Mouse (Mus musculus) heart, embryonic 15.5 days (tissue): Measurements from ENCODE around the gene Tmem8. TPM values are rescaled to one million over a fixed set of nuclear protein-coding genes. Genes with fewer than 3 reads are reported as not detected.
"Not testable (repeated sequence)": the region's sequence is repeated elsewhere in the genome, so short reads cannot be mapped to it uniquely, and the experiment has no call there.

Experiments used
- ATAC-seq: fragments of 200-750 bp; cut with Nextera tagmentation; replicated peaks from 2 replicates; pipeline ENCODE4 v1.8.0; 2017; ENCODE audit warnings: low read depth, moderate TSS enrichment; ENCODE audit not compliant: insufficient number of reproducible peaks, insufficient read depth, low FRiP score
- H3K27ac ChIP-seq: fragments of 300-500 bp; sonication (generic); 2 replicates; pipeline ENCODE4 v1.5.1; 2015; ENCODE audit warnings: mild to moderate bottlenecking, inconsistent platforms
- H3K27me3 ChIP-seq: fragments of 300-500 bp; sonication (generic); 2 replicates; pipeline ENCODE4 v1.6.1; 2015; ENCODE audit warnings: inconsistent platforms
- H3K36me3 ChIP-seq: fragments of 300-500 bp; sonication (generic); 2 replicates; pipeline ENCODE4 v1.6.1; 2015; ENCODE audit warnings: mild to moderate bottlenecking, inconsistent platforms
- H3K4me1 ChIP-seq: fragments of 300-500 bp; sonication (generic); replicated peaks from 2 replicates; pipeline ENCODE4 v1.6.1; 2015; ENCODE audit warnings: inconsistent platforms
- H3K4me2 ChIP-seq: fragments of 300-500 bp; sonication (generic); 2 replicates; pipeline ENCODE4 v1.6.1; 2015; ENCODE audit warnings: inconsistent platforms, mild to moderate bottlenecking, moderate library complexity
- H3K4me3 ChIP-seq: fragments of 300-500 bp; sonication (generic); 2 replicates; pipeline ENCODE4 v1.5.1; 2015; ENCODE audit warnings: mild to moderate bottlenecking, inconsistent platforms
- H3K9ac ChIP-seq: fragments of 300-500 bp; sonication (generic); 2 replicates; pipeline ENCODE4 v1.6.1; 2015; ENCODE audit warnings: mild to moderate bottlenecking, inconsistent platforms
- H3K9me3 ChIP-seq: fragments of 300-500 bp; sonication (generic); replicated peaks from 2 replicates; pipeline ENCODE4 v1.6.1; 2016; ENCODE audit warnings: inconsistent platforms
- WGBS: fragments of 180-500 bp; shearing (Covaris S2); methylation state at CpG from one replicate; pipeline ENCODE4 v1.1.7; 2015; ENCODE audit warnings: mixed read lengths; 5-methylcytosine and 5-hydroxymethylcytosine counted together
- polyA plus RNA-seq: library from polyadenylated mRNA; unstranded; fragments of >200 nt; fragmentation: Nextera tagmentation; extraction: Ambion mirVana; gene quantifications from 2 replicates; pipeline ENCODE4 v1.2.1, GENCODE M21; 2015

The Tmem8 gene
- polyA plus RNA-seq, 1 experiment from 2014 or later: 0.77 TPM

- WGBS: under 1% methylated on average over 31 of the region's 32 CpGs
- Histone ChIP-seq H3K4me2 (peak within 1 kb of the TSS; percentile 85), H3K36me3 (peaks cover 6% of the 10 kb centered on the region; the same call in 1 of the 2 replicates), H3K27ac (peak within 1 kb of the TSS; percentile 85), H3K9me3 (no peaks in the 10 kb centered on the region), H3K27me3 (no peaks in the 10 kb centered on the region), H3K4me1 (peaks cover 12% of the 10 kb centered on the region), H3K4me3 (peak within 1 kb of the TSS; percentile 68), H3K9ac (peak within 1 kb of the TSS; percentile 73)
- ATAC-seq: peak; percentile 90
Observed at GRCm38 (mm10) chr17:26089905-26090632, 23.0 kb upstream of the Tmem8 start, which contains the start of gene Decr2. Gene Decr2 (minus strand): TSS chr17:26090337.

- no peaks in the 10 kb centered on the region for H3K36me3 ChIP-seq
- no peaks in the 10 kb centered on the region for H3K27me3 ChIP-seq
- no peak overlapping the region; the same call in 1 of the 2 replicates for H3K27ac ChIP-seq
- H3K4me3 ChIP-seq: peak overlapping the region; percentile 81
- H3K4me1 ChIP-seq: peaks cover 12% of the 10 kb centered on the region
- H3K9me3 ChIP-seq: no peaks in the 10 kb centered on the region
- no peak for ATAC-seq
- WGBS: 41% methylated on average over 9 of the region's 9 CpGs
- peak overlapping the region; percentile 79 for H3K9ac ChIP-seq
- peak overlapping the region; percentile 95 for H3K4me2 ChIP-seq
Observed at GRCm38 (mm10) chr17:26094531-26095110, 18.5 kb upstream of the Tmem8 start.

GRCm38 (mm10) chr17:26095121-26095740, 17.9 kb upstream of the Tmem8 start, which contains the start of gene Nme4:
Gene Nme4 (minus strand): TSS chr17:26095602.
- Histone ChIP-seq H3K36me3 (no peaks in the 10 kb centered on the region), H3K9me3 (no peaks in the 10 kb centered on the region), H3K27ac (peak within 1 kb of the TSS; percentile 69), H3K4me3 (peak within 1 kb of the TSS; percentile 81), H3K4me1 (peaks cover 12% of the 10 kb centered on the region), H3K4me2 (peak within 1 kb of the TSS; percentile 95), H3K9ac (peak within 1 kb of the TSS; percentile 79), H3K27me3 (no peaks in the 10 kb centered on the region)
- ATAC-seq: 0 out of 2 replicates have a peak, but pooled peaks have one; percentile 61
- WGBS: 3% methylated on average over 47 of the region's 47 CpGs

DNA sequence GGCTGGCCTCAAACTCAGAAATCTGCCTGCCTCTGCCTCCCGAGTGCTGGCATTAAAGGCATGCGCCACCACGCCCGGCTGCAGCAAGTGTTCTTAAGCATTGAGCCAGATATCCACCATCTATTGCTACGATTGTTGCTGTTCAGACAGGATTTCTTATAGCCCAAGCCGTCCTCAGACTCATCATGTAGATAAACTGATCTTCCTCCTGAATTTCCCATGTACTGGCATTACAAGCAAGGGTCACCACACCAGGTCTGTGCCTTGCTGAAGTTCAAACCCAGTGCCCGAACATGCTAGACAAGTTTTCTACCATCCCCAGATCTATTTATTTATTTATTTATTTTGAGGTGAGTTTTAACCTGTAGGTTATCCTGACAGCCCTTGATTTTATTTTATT, 14.6 kb upstream of the Tmem8 start:
- no peak overlapping the region for H3K4me2 ChIP-seq
- no peak overlapping the region for H3K4me3 ChIP-seq

GRCm38 (mm10) chr17:26099316-26099715, 13.8 kb upstream of the Tmem8 start:
- H3K27ac ChIP-seq, H3K27me3 ChIP-seq, H3K4me3 ChIP-seq, H3K36me3 ChIP-seq, ATAC-seq, H3K9me3 ChIP-seq, H3K4me2 ChIP-seq, H3K9ac ChIP-seq: not testable (repeated sequence)
- WGBS: 74% methylated on average over 3 of the region's 3 CpGs
- peaks cover 12% of the 10 kb centered on the region for H3K4me1 ChIP-seq

More for the DNA sequence above, 14.6 kb upstream of the Tmem8 start:
- Histone ChIP-seq H3K9ac (no peak overlapping the region), H3K9me3 (no peaks in the 10 kb centered on the region), H3K27ac (no peak overlapping the region), H3K36me3 (no peaks in the 10 kb centered on the region), H3K27me3 (no peaks in the 10 kb centered on the region), H3K4me1 (peaks cover 12% of the 10 kb centered on the region)
- 91% methylated on average over 7 of the region's 7 CpGs for WGBS
- no peak for ATAC-seq

- Histone ChIP-seq H3K36me3 (no peaks in the 10 kb centered on the region), H3K4me3 (no peak overlapping the region), H3K9ac (no peak overlapping the region), H3K9me3 (no peaks in the 10 kb centered on the region), H3K4me2 (no peak overlapping the region), H3K4me1 (peaks cover 5% of the 10 kb centered on the region), H3K27me3 (no peaks in the 10 kb centered on the region), H3K27ac (no peak overlapping the region)
- WGBS: 44% methylated on average over 2 of the region's 2 CpGs
- no peak for ATAC-seq
Observed at GRCm38 (mm10) chr17:26100166-26100565, 12.9 kb upstream of the Tmem8 start.

GRCm38 (mm10) chr17:26101478-26101877, 11.6 kb upstream of the Tmem8 start:
- WGBS: 60% methylated on average over 2 of the region's 4 CpGs
- no peak for ATAC-seq
- H3K4me2 ChIP-seq: no peak overlapping the region
- no peaks in the 10 kb centered on the region for H3K36me3 ChIP-seq
- no peaks in the 10 kb centered on the region for H3K4me1 ChIP-seq
- no peak overlapping the region for H3K9ac ChIP-seq
- no peak overlapping the region for H3K27ac ChIP-seq
- no peak overlapping the region for H3K4me3 ChIP-seq
- H3K27me3 ChIP-seq: no peaks in the 10 kb centered on the region
- H3K9me3 ChIP-seq: no peaks in the 10 kb centered on the region

DNA sequence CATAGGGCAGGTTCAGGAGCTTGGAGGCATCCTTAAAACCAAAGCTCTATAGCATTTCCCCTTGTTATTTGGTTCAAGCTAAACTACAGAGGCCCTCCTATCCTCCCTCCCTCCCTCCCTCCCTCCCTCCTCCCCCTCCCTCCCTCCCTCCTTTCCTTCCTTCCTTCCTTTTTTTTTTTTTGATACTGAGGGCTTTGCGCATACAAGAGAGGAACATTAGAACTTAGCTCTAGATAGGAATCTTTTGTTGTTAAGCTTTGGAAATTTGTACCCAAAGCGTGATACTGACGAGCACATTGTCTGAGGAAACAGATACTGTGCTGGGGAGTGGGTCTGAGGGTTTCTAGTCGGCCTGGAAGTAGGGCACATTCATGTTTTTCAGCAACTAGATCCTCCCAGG, 7.5 kb upstream of the Tmem8 start:
- Histone ChIP-seq H3K9me3 (no peaks in the 10 kb centered on the region), H3K9ac (no peak overlapping the region), H3K36me3 (no peaks in the 10 kb centered on the region), H3K4me1 (no peaks in the 10 kb centered on the region), H3K4me2 (no peak overlapping the region), H3K27me3 (peaks cover 7% of the 10 kb centered on the region), H3K4me3 (no peak overlapping the region), H3K27ac (no peak overlapping the region)
- ATAC-seq: no peak
- 46% methylated on average over 4 of the region's 4 CpGs for WGBS

DNA sequence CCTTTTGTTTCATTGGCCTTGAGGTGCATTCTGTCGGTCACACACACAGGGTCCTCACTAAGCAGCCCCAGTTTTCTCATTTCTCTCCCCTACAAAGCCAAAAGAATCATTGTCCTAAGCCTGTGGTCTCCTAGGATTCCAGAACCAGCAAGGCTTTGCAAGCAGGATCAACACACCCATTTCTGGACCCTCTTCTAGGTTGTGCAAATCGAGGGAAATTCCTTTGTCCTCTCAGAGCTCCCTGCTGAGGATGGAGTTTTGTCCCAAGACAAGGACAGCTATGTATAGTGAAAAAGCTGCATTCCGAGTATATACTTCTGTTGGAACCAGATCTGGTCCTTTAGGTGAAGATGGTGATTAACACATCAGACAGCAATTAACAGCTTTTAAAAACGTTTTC, 2.9 kb upstream of the Tmem8 start:
- Histone ChIP-seq H3K9ac (no peak overlapping the region), H3K4me3 (no peak overlapping the region), H3K27me3 (peaks cover 52% of the 10 kb centered on the region), H3K4me2 (no peak overlapping the region), H3K9me3 (no peaks in the 10 kb centered on the region), H3K4me1 (peaks cover 14% of the 10 kb centered on the region), H3K27ac (no peak overlapping the region), H3K36me3 (no peaks in the 10 kb centered on the region)
- ATAC-seq: no peak
- WGBS: 38% methylated on average over 4 of the region's 4 CpGs

DNA sequence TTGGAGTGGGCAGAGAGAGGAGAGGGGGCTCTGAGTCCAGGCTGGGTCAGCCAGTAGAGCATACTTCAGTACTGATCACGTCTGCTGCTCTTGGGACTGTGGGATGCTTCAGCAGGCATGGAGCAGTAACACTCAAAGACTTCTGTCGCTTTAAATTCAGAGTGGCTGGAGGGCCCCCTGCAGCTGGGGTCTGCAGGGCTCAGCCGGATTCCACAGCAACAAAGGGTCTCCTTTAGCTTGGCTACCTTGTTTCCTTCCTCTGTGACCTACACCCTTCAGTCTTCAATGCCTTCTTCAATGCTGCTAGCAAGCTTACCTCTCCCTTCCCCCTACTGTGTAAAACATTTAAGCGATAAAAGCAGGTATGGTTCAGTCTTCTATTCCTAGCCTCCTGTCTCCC, 2.1 kb upstream of the Tmem8 start:
- H3K27me3 ChIP-seq: peaks cover 60% of the 10 kb centered on the region
- H3K4me1 ChIP-seq: peaks cover 14% of the 10 kb centered on the region
- no peak overlapping the region for H3K4me3 ChIP-seq
- no peaks in the 10 kb centered on the region for H3K9me3 ChIP-seq
- no peaks in the 10 kb centered on the region for H3K36me3 ChIP-seq
- no peak overlapping the region for H3K4me2 ChIP-seq
- no peak for ATAC-seq
- 8% methylated on average over 4 of the region's 4 CpGs for WGBS
- no peak overlapping the region for H3K9ac ChIP-seq
- H3K27ac ChIP-seq: no peak overlapping the region

- H3K4me2 ChIP-seq: no peak overlapping the region
- H3K4me1 ChIP-seq: peaks cover 14% of the 10 kb centered on the region
- H3K36me3 ChIP-seq: no peaks in the 10 kb centered on the region
- H3K27me3 ChIP-seq: peaks cover 67% of the 10 kb centered on the region
- no peak overlapping the region for H3K27ac ChIP-seq
- 44% methylated on average over 4 of the region's 4 CpGs for whole genome bisulfite sequencing
- no peak overlapping the region for H3K4me3 ChIP-seq
- ATAC-seq: no peak
- H3K9ac ChIP-seq: no peak overlapping the region
- no peaks in the 10 kb centered on the region for H3K9me3 ChIP-seq
Observed at GRCm38 (mm10) chr17:26111722-26112121, 1.4 kb upstream of the Tmem8 start.
